Mouse (Mus musculus): ENCODE measurements around the gene Ctnnd2.

DNA sequence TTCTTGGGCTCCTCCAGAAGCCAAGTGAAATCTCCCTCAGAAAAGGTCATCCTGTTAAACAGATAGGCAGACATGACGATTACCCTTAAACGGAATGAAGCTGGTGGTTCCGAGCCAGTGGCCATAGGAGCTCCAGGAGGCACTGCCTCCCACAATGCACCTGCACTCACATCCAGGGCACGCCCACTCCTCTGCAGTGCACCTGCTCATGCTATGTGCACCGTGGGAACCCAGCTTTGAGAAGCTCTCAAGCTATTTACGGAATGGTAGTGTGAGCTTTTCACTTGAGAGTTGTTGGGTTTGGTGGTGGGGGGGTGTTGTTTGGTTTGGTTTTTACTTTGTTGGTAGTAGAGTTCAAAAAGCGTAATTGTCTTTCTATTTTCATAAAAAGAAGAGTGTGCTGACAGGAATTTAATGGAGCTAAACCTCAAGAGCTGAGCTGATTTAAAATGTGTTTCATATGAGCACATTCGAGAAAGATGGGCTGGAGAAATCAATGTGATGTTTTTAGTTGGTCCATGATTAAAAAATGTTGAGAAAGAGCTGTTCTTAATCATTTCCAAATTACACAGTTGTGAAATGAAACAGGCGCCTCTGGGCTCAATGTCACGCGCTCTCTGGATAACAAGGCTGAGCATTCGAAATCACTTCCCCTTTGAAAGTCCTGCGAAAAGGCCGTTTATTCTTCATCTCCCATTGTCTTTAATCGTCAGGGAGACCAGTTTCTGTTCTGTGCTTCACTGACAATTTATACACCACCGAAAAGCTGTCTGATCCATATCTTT lies 802.8 kb downstream of the Ctnnd2 start:
- TF ChIP-seq CTCF (conservative IDR thresholded peaks at IDR 0.05; ENCODE audit: insufficient read depth, insufficient read length, low read depth, low read length) (no peak), POLR2A (IDR thresholded peaks at IDR 0.05; ENCODE audit: low read depth, low read length) (no peak)
